Mouse (Mus musculus): ENCODE results near the gene Prss50.

GRCm38 (mm10) chr9:110895507-110895906 is 37.7 kb downstream of the Prss50 start:
- peak; percentile 31; the same call in 1 of the 2 replicates for TF ChIP-seq CTCF (conservative IDR thresholded peaks at IDR 0.05; ENCODE audit: low read length)
- TF ChIP-seq NANOG (IDR thresholded peaks at IDR 0.05; ENCODE audit: borderline replicate concordance, low read length): no peak

All from E14TG2a.4 (cell line).